Mouse (Mus musculus): ENCODE results near the gene Ccdc87.

- no peak for TF ChIP-seq CTCF (IDR thresholded peaks at IDR 0.05; ENCODE audit: extremely low read depth, insufficient read depth, low read length)
- TF ChIP-seq POLR2A (IDR thresholded peaks at IDR 0.05; ENCODE audit: extremely low read depth, insufficient read depth, low read length): peak; percentile 87
These were observed 45.2 kb upstream of the Ccdc87 start, which contains the start of gene Rbm4 for GRCm38 (mm10) chr19:4793831-4794422.

All from cortical plate, adult 2 months (tissue).